Mouse (Mus musculus): Measurements from ENCODE around the gene Dennd1a. TPM values are rescaled to one million over a fixed set of nuclear protein-coding genes. Genes with fewer than 3 reads are reported as not detected.
A peak's percentile ranks its signal among the peaks of the same experiment; 100 is the strongest.

Dennd1a gene
- total RNA-seq, 2 experiments from 2014 or later, result 80.3 to 86.5 TPM

- no peak for TF ChIP-seq CTCF (conservative IDR thresholded peaks at IDR 0.05)
- Histone ChIP-seq H3K27ac (0 out of 2 replicates have a peak overlapping the region, but pooled peaks have one; percentile 14), H3K4me3 (no peak overlapping the region)
- DNase-seq (ENCODE audit: low spot score in 2 of 2), result no peak
These were observed 509.1 kb downstream of the Dennd1a start for GRCm38 (mm10) chr2:37777958-37778720.

- no peak overlapping the region for H3K4me3 ChIP-seq
- no peak overlapping the region for H3K27ac ChIP-seq
- no peak for DNase-seq (ENCODE audit: low spot score in 2 of 2)
- TF ChIP-seq CTCF (conservative IDR thresholded peaks at IDR 0.05), result no peak
These were observed 510.4 kb downstream of the Dennd1a start for GRCm38 (mm10) chr2:37776611-37777411.

GRCm38 (mm10) chr2:37776016-37776415 is 511.2 kb downstream of the Dennd1a start, which contains the start of gene Crb2:
Gene Crb2 (plus strand): TSS chr2:37776249.
- no peak within 1 kb of the TSS for H3K27ac ChIP-seq
- TF ChIP-seq CTCF (conservative IDR thresholded peaks at IDR 0.05), result no peak
- no peak within 1 kb of the TSS; the same call in 1 of the 2 replicates for H3K4me3 ChIP-seq
- DNase-seq (ENCODE audit: low spot score in 2 of 2), result no peak

- TF ChIP-seq CTCF (conservative IDR thresholded peaks at IDR 0.05), result peak; percentile 85
- Histone ChIP-seq H3K4me3 (no peak overlapping the region), H3K27ac (no peak overlapping the region)
- peak in 1 of 2 experiments; percentile 48 for DNase-seq (ENCODE audit: low spot score in 2 of 2)
These were observed 512.6 kb downstream of the Dennd1a start for GRCm38 (mm10) chr2:37774571-37774970.

- H3K27ac ChIP-seq, result peak overlapping the region; percentile 74
- peak overlapping the region; percentile 51 for H3K4me3 ChIP-seq
- DNase-seq (ENCODE audit: low spot score in 2 of 2), result peak; percentile 85 to 95
- TF ChIP-seq CTCF (conservative IDR thresholded peaks at IDR 0.05), result peak; percentile 80
These were observed 515.4 kb downstream of the Dennd1a start for GRCm38 (mm10) chr2:37771618-37772285.

GRCm38 (mm10) chr2:37769793-37770192 is 517.4 kb downstream of the Dennd1a start:
- Histone ChIP-seq H3K4me3 (no peak overlapping the region), H3K27ac (peak overlapping the region; percentile 32; the same call in 1 of the 2 replicates)
- TF ChIP-seq CTCF (conservative IDR thresholded peaks at IDR 0.05), result no peak
- DNase-seq (ENCODE audit: low spot score in 2 of 2), result no peak

- no peak overlapping the region for H3K4me3 ChIP-seq
- no peak for TF ChIP-seq CTCF (conservative IDR thresholded peaks at IDR 0.05)
- H3K27ac ChIP-seq, result peak overlapping the region; percentile 69; the same call in 1 of the 2 replicates
- DNase-seq (ENCODE audit: low spot score in 2 of 2), result peak; percentile 73 to 82
These were observed 518.3 kb downstream of the Dennd1a start for GRCm38 (mm10) chr2:37768903-37769302.

- DNase-seq (ENCODE audit: low spot score in 2 of 2), result no peak
- Histone ChIP-seq H3K27ac (peak overlapping the region; percentile 69; the same call in 1 of the 2 replicates), H3K4me3 (no peak overlapping the region)
- no peak for TF ChIP-seq CTCF (conservative IDR thresholded peaks at IDR 0.05)
These were observed 519.5 kb downstream of the Dennd1a start for GRCm38 (mm10) chr2:37767739-37768138.

- peak; percentile 59 to 60 for DNase-seq (ENCODE audit: low spot score in 2 of 2)
- no peak overlapping the region for H3K4me3 ChIP-seq
- TF ChIP-seq CTCF (conservative IDR thresholded peaks at IDR 0.05), result no peak
- peak overlapping the region; percentile 67 for H3K27ac ChIP-seq
These were observed 520.1 kb downstream of the Dennd1a start for GRCm38 (mm10) chr2:37767080-37767547.

GRCm38 (mm10) chr2:37766027-37766761 is 521.0 kb downstream of the Dennd1a start:
- H3K27ac ChIP-seq, result peak overlapping the region; percentile 67; the same call in 1 of the 2 replicates
- DNase-seq (ENCODE audit: low spot score in 2 of 2), result no peak
- no peak overlapping the region for H3K4me3 ChIP-seq
- TF ChIP-seq CTCF (conservative IDR thresholded peaks at IDR 0.05), result no peak

- no peak for DNase-seq (ENCODE audit: low spot score in 2 of 2)
- Histone ChIP-seq H3K4me3 (no peak overlapping the region), H3K27ac (0 out of 2 replicates have a peak overlapping the region, but pooled peaks have one; percentile 32)
- no peak for TF ChIP-seq CTCF (conservative IDR thresholded peaks at IDR 0.05)
These were observed 522.1 kb downstream of the Dennd1a start for GRCm38 (mm10) chr2:37765082-37765483.

GRCm38 (mm10) chr2:37764514-37764913 is 522.7 kb downstream of the Dennd1a start:
- Histone ChIP-seq H3K4me3 (no peak overlapping the region), H3K27ac (no peak overlapping the region)
- no peak for DNase-seq (ENCODE audit: low spot score in 2 of 2)
- no peak for TF ChIP-seq CTCF (conservative IDR thresholded peaks at IDR 0.05)
